ENCODE assay signal across 8 mouse cellular contexts in genomic region chr9:55937664-55938617, GRCm38 (mm10). TPM values are rescaled to one million over a fixed set of nuclear protein-coding genes. Genes with fewer than 3 reads are reported as not detected.
DNase-seq lines count a peak whose midpoint lies in the region; ATAC-seq lines count a peak whose summit lies in the region.

TSS of gene Scaper (minus strand) at chr9:55938119.

- peak within 1 kb of the TSS; percentile 69 for H3K4me3 ChIP-seq in intestine, embryonic 14.5 days (ENCODE audit: low read depth, low read length)

- WGBS in intestine, embryonic 14.5 days = 2% methylated on average over 51 of the region's 60 CpGs

- H3K36me3 ChIP-seq in intestine, embryonic 14.5 days (ENCODE audit: control insufficient read depth, insufficient read depth, low read length) = no peaks in the 10 kb centered on the region

- peak within 1 kb of the TSS; percentile 87 for H3K4me2 ChIP-seq in intestine, embryonic 14.5 days (ENCODE audit: low read length)

- ATAC-seq in intestine, embryonic 14.5 days (replicated peaks; ENCODE audit: low FRiP score, low TSS enrichment, low read depth) = peak; percentile 98

- H3K27ac ChIP-seq in intestine, embryonic 14.5 days (ENCODE audit: low read depth) = peak within 1 kb of the TSS; percentile 69

- intact Hi-C loops in gastrocnemius, postnatal 14 days (cut with DNase I; ENCODE audit: low total_unique reads) = no loop called here
- intact Hi-C loops in left cerebral cortex, postnatal 14 days (cut with DNase I) = loop anchor here (10.0 kb wide), 1 partner anchor 107 kb away; the partner anchor contains the start of gene Rcn2

- no peaks in the 10 kb centered on the region for H3K9me3 ChIP-seq in intestine, embryonic 14.5 days (ENCODE audit: control insufficient read depth, low read length)

- no peaks in the 10 kb centered on the region for H3K27me3 ChIP-seq in intestine, embryonic 14.5 days (replicated peaks; ENCODE audit: control insufficient read depth, insufficient read depth, low read length)

- H3K4me1 ChIP-seq in intestine, embryonic 14.5 days (replicated peaks; ENCODE audit: control insufficient read depth, insufficient read depth, low read length) = peaks cover 11% of the 10 kb centered on the region; the same call in 1 of the 2 replicates

- peak; percentile 91 to 95 for DNase-seq in adrenal gland, adult (ENCODE audit: inconsistent age in 2 of 2, low spot score in 1 of 2)
- DNase-seq in embryo, embryonic 10.5 days (ENCODE audit: low spot score) = peak; percentile 95
- peak; percentile 89 for DNase-seq in gastrocnemius, postnatal 14 days
- DNase-seq in intestine, embryonic 14.5 days (ENCODE audit: low spot score) = peak; percentile 94
- DNase-seq in left cerebral cortex, postnatal 14 days (ENCODE audit: low spot score in 2 of 2) = peak; percentile 78 to 87
- DNase-seq in mesoderm, embryonic 11.5 days (ENCODE audit: low read depth, low spot score) = peak; percentile 94
- DNase-seq in right cerebral cortex, postnatal 36 days (ENCODE audit: low spot score in 2 of 2) = peak; percentile 77
- DNase-seq in yolk sac, embryonic 10.5 days (ENCODE audit: low spot score) = peak; percentile 94

- peak within 1 kb of the TSS; percentile 83 for H3K9ac ChIP-seq in intestine, embryonic 14.5 days (ENCODE audit: low read length)

RNA-seq across cellular contexts. Expression of gene Scaper, which starts in this region (rescaled TPM):
- 1 to 10 TPM; 6.6 to 6.9 TPM for total RNA-seq in gastrocnemius, postnatal 14 days (2021)
- 9.4 and 10.0 TPM in 2 replicates for polyA plus RNA-seq in intestine, embryonic 14.5 days (2014; fragmentation: Nextera tagmentation; extraction: Ambion mirVana)
- total RNA-seq in left cerebral cortex, postnatal 14 days (2021) = 10 to 100 TPM; 30.9 to 33.8 TPM

Comparison
In these comparisons a context has a peak if more than half of its experiments do, and no peak if none do; other contexts are left out.
1. Peak in every context shown above with its lines: DNase-seq, ATAC-seq, H3K4me3 ChIP-seq and H3K27ac ChIP-seq.
2. RNA of gene Scaper (total RNA-seq): 30.9 to 33.8 TPM in left cerebral cortex, postnatal 14 days; 6.6 to 6.9 TPM in gastrocnemius, postnatal 14 days; every median in the first group is over 4 times any median in the second.